Mouse (Mus musculus): ENCODE measurements around the gene Cstad.

Cstad gene

GRCm38 (mm10) chr2:30628374-30628773, 33.5 kb downstream of the Cstad start:
- DNase-seq (ENCODE audit: low spot score in 2 of 2) = no peak

- no peak for DNase-seq (ENCODE audit: low spot score in 2 of 2)
Observed at GRCm38 (mm10) chr2:30629038-30629761, 34.4 kb downstream of the Cstad start.

- no peak for DNase-seq (ENCODE audit: low spot score in 2 of 2)
Observed at GRCm38 (mm10) chr2:30629860-30630259, 35.0 kb downstream of the Cstad start.

- peak; percentile 35 to 58 for DNase-seq (ENCODE audit: low spot score in 2 of 2)
Observed at GRCm38 (mm10) chr2:30636266-30636671, 41.4 kb downstream of the Cstad start.

- no peak for DNase-seq (ENCODE audit: low spot score in 2 of 2)
Observed at GRCm38 (mm10) chr2:30637991-30638390, 43.2 kb downstream of the Cstad start.

GRCm38 (mm10) chr2:30640021-30640481, 45.2 kb downstream of the Cstad start:
- peak in 1 of 2 experiments; percentile 33 for DNase-seq (ENCODE audit: low spot score in 2 of 2)

GRCm38 (mm10) chr2:30642810-30643209, 48.0 kb downstream of the Cstad start:
- no peak for DNase-seq (ENCODE audit: low spot score in 2 of 2)

- no peak for DNase-seq (ENCODE audit: low spot score in 2 of 2)
Observed at GRCm38 (mm10) chr2:30643422-30643821, 48.6 kb downstream of the Cstad start.

- peak in 1 of 2 experiments; percentile 36 for DNase-seq (ENCODE audit: low spot score in 2 of 2)
Observed at GRCm38 (mm10) chr2:30646833-30647232, 52.0 kb downstream of the Cstad start.

- DNase-seq (ENCODE audit: low spot score in 2 of 2) = peak in 1 of 2 experiments; percentile 48
Observed at GRCm38 (mm10) chr2:30647303-30647881, 52.6 kb downstream of the Cstad start.

- no peak for DNase-seq (ENCODE audit: low spot score in 2 of 2)
Observed at GRCm38 (mm10) chr2:30647882-30648494, 53.1 kb downstream of the Cstad start.

GRCm38 (mm10) chr2:30650249-30650648, 55.4 kb downstream of the Cstad start:
- no peak for DNase-seq (ENCODE audit: low spot score in 2 of 2)

GRCm38 (mm10) chr2:30651831-30652230, 57.0 kb downstream of the Cstad start:
- DNase-seq (ENCODE audit: low spot score in 2 of 2) = no peak

GRCm38 (mm10) chr2:30652581-30653037, 57.8 kb downstream of the Cstad start:
- DNase-seq (ENCODE audit: low spot score in 2 of 2) = peak; percentile 49 to 55

- DNase-seq (ENCODE audit: low spot score in 2 of 2) = no peak
Observed at GRCm38 (mm10) chr2:30653046-30653445, 58.2 kb downstream of the Cstad start.

GRCm38 (mm10) chr2:30654158-30654557, 59.3 kb downstream of the Cstad start:
- no peak for DNase-seq (ENCODE audit: low spot score in 2 of 2)

- DNase-seq (ENCODE audit: low spot score in 2 of 2) = no peak
Observed at GRCm38 (mm10) chr2:30654582-30654981, 59.7 kb downstream of the Cstad start.

- DNase-seq (ENCODE audit: low spot score in 2 of 2) = no peak
Observed at GRCm38 (mm10) chr2:30655746-30656145, 60.9 kb downstream of the Cstad start.

GRCm38 (mm10) chr2:30656711-30657555, 62.1 kb downstream of the Cstad start:
- DNase-seq (ENCODE audit: low spot score in 2 of 2) = no peak

- DNase-seq (ENCODE audit: low spot score in 2 of 2) = peak; percentile 63 to 76
Observed at GRCm38 (mm10) chr2:30657674-30658479, 63.0 kb downstream of the Cstad start.

GRCm38 (mm10) chr2:30658480-30658843, 63.6 kb downstream of the Cstad start:
- DNase-seq (ENCODE audit: low spot score in 2 of 2) = peak; percentile 99

Data from heart, adult 9 months (tissue).